Mouse (Mus musculus) T-cell, adult 2 months (primary cell): ENCODE measurements around the gene Tcf7.
"Not testable (repeated sequence)": the region's sequence is repeated elsewhere in the genome, so short reads cannot be mapped to it uniquely, and the experiment has no call there.

ENCODE experiments used
- DNase-seq: peaks from one replicate; pipeline ENCODE4 v3.0.0; 2022; ENCODE audit warnings: low spot score

The Tcf7 gene

GRCm38 (mm10) chr11:52227466-52228226 lies 55.2 kb downstream of the Tcf7 start:
- no peak for DNase-seq

GRCm38 (mm10) chr11:52227053-52227452 lies 55.8 kb downstream of the Tcf7 start:
- DNase-seq = no peak

GRCm38 (mm10) chr11:52225986-52226599 lies 56.7 kb downstream of the Tcf7 start:
- no peak for DNase-seq

- peak; percentile 86 for DNase-seq
These were observed 58.7 kb downstream of the Tcf7 start for GRCm38 (mm10) chr11:52223968-52224682.

GRCm38 (mm10) chr11:52222891-52223290 lies 59.9 kb downstream of the Tcf7 start:
- peak; percentile 51 for DNase-seq

- not testable (repeated sequence) for DNase-seq
These were observed 60.9 kb downstream of the Tcf7 start for GRCm38 (mm10) chr11:52221921-52222320.

- DNase-seq = peak; percentile 75
These were observed 62.5 kb downstream of the Tcf7 start for GRCm38 (mm10) chr11:52220282-52220681.

- no peak for DNase-seq
These were observed 68.9 kb downstream of the Tcf7 start, which contains the start of gene Olfr1371 for GRCm38 (mm10) chr11:52213887-52214286. TSS of gene Olfr1371 (minus strand) at chr11:52213987.
